ENCODE assay signal across 12 mouse cellular contexts in genomic region chr17:72934146-72934545, GRCm38 (mm10). TPM values are rescaled to one million over a fixed set of nuclear protein-coding genes. Genes with fewer than 3 reads are reported as not detected.
A peak's percentile ranks its signal among the peaks of the same experiment; 100 is the strongest.
DNase-seq lines count a peak whose midpoint lies in the region; ATAC-seq lines count a peak whose summit lies in the region.
"Had no signal": no experiment of that assay in that cellular context is flagged by ENCODE, and none has a peak within 500 bp of the region (broad histone marks: within the 10 kb centered on the region; RNA-seq: fewer than 3 reads in every experiment).

No protein-coding gene starts in this region.

- intact Hi-C loops in heart, postnatal 10 days (cut with DNase I): no loop called here

- H3K36me3 ChIP-seq in lung, embryonic 15.5 days: peaks cover 16% of the 10 kb centered on the region

- no peak overlapping the region for H3K4me3 ChIP-seq in lung, embryonic 15.5 days
- H3K4me3 ChIP-seq: limb, embryonic 15.5 days had no signal

- 62% methylated on average over 2 of the region's 2 CpGs for WGBS in lung, embryonic 15.5 days

- H3K27me3 ChIP-seq in lung, embryonic 15.5 days: no peaks in the 10 kb centered on the region
- H3K27me3 ChIP-seq: limb, embryonic 15.5 days had no signal

- no peaks in the 10 kb centered on the region for H3K9me3 ChIP-seq in lung, embryonic 15.5 days
- H3K9me3 ChIP-seq: limb, embryonic 15.5 days had no signal

- ATAC-seq in lung, embryonic 15.5 days (ENCODE audit: borderline replicate concordance, extremely low read depth, low FRiP score, low TSS enrichment): no peak
- peak; percentile 94 for ATAC-seq in granulocyte monocyte progenitor cell, adult 5-6 weeks (replicated peaks; ENCODE audit: poor library complexity, severe bottlenecking)
- ATAC-seq: forebrain, postnatal 0 days had no signal

- no peak overlapping the region for H3K4me2 ChIP-seq in lung, embryonic 15.5 days
- H3K4me2 ChIP-seq: limb, embryonic 15.5 days had no signal

- no peak overlapping the region for H3K9ac ChIP-seq in lung, embryonic 15.5 days
- H3K9ac ChIP-seq: forebrain, postnatal 0 days; limb, embryonic 15.5 days had no signal

- 0 out of 2 replicates have a peak overlapping the region, but pooled peaks have one; percentile 23 for H3K27ac ChIP-seq in lung, embryonic 15.5 days
- H3K27ac ChIP-seq: limb, embryonic 15.5 days had no signal

- peak; percentile 92 for DNase-seq in heart, adult 11 months
- DNase-seq in heart, postnatal 10 days: no peak
- no peak for DNase-seq in lung, adult 18-20 months
- DNase-seq in spleen, postnatal 36 days (ENCODE audit: low spot score in 2 of 2): peak; percentile 80
- no peak for DNase-seq in adrenal gland, postnatal 10 days
- no peak for DNase-seq in frontal cortex, postnatal 10 days (ENCODE audit: low spot score in 2 of 2)
- DNase-seq: embryo, embryonic 11 days; forebrain, postnatal 0 days; kidney, postnatal 25 days had no signal

- peaks cover 64% of the 10 kb centered on the region for H3K4me1 ChIP-seq in lung, embryonic 15.5 days

RNA-seq across cellular contexts. Expression of gene Lbh, which starts 16.0 kb away (rescaled TPM):
- 100 to 1,000 TPM; 456 to 731 TPM for total RNA-seq in heart, postnatal 10 days (2021)
- polyA plus RNA-seq in lung, embryonic 15.5 days (2015; fragmentation: Nextera tagmentation; extraction: Ambion mirVana): 8.1 and 9.0 TPM in 2 replicates
- 21.9 and 23.5 TPM in 2 replicates for total RNA-seq in granulocyte monocyte progenitor cell, adult 5-6 weeks (2014; fragmentation: Nextera tagmentation)
- 20.9 and 21.8 TPM in 2 replicates for total RNA-seq in granulocyte monocyte progenitor cell, adult 5-6 weeks (2017)
- 10 to 100 TPM; 52.9 to 65.8 TPM for total RNA-seq in adrenal gland, postnatal 10 days (2021)

Comparison
In these comparisons a context has a peak if more than half of its experiments do, and no peak if none do; other contexts are left out.
1. DNase-seq: peak in heart, adult 11 months (single experiment) and spleen, postnatal 36 days (2 of 2); none in heart, postnatal 10 days (0 of 2), lung, adult 18-20 months (0 of 2), adrenal gland, postnatal 10 days (single experiment) and frontal cortex, postnatal 10 days (0 of 2).
2. RNA of gene Lbh, which starts 16.0 kb away (total RNA-seq): 456 to 731 TPM in heart, postnatal 10 days; 52.9 to 65.8 TPM in adrenal gland, postnatal 10 days and 20.9 to 23.5 TPM in granulocyte monocyte progenitor cell, adult 5-6 weeks; every median in the first group is over 4 times any median in the second.